Mouse (Mus musculus): Measurements from ENCODE around the gene Cacna2d1. TPM values are rescaled to one million over a fixed set of nuclear protein-coding genes. Genes with fewer than 3 reads are reported as not detected.

Cacna2d1 gene
- total RNA-seq, 2 experiments from 2014 or later: 196 to 198 TPM

- DNase-seq (ENCODE audit: extremely low spot score in 1 of 2, low spot score in 2 of 2): no peak
- Histone ChIP-seq H3K4me3 (no peak overlapping the region), H3K27ac (no peak overlapping the region)
- no peak for TF ChIP-seq CTCF (IDR thresholded peaks at IDR 0.05)
- intact Hi-C loops (cut with DNase I): loop anchor here (10.0 kb wide), 1 partner anchor 345 kb away; no protein-coding TSS in a partner anchor
Observed at GRCm38 (mm10) chr5:16189878-16190277, 255.4 kb downstream of the Cacna2d1 start.

GRCm38 (mm10) chr5:16191165-16191564, 256.7 kb downstream of the Cacna2d1 start:
- intact Hi-C loops (cut with DNase I): loop anchor here (10.0 kb wide), 1 partner anchor 346 kb away; no protein-coding TSS in a partner anchor
- TF ChIP-seq CTCF (IDR thresholded peaks at IDR 0.05): no peak
- Histone ChIP-seq H3K27ac (no peak overlapping the region), H3K4me3 (no peak overlapping the region)
- DNase-seq (ENCODE audit: extremely low spot score in 1 of 2, low spot score in 2 of 2): no peak

- intact Hi-C loops (cut with DNase I): loop anchor here (10.0 kb wide), 1 partner anchor 355 kb away; no protein-coding TSS in a partner anchor
- peak; percentile 28 for TF ChIP-seq CTCF (IDR thresholded peaks at IDR 0.05)
- H3K27ac ChIP-seq: no peak overlapping the region
- DNase-seq (ENCODE audit: extremely low spot score in 1 of 2, low spot score in 2 of 2): no peak
- no peak overlapping the region for H3K4me3 ChIP-seq
Observed at GRCm38 (mm10) chr5:16199816-16200215, 265.3 kb downstream of the Cacna2d1 start.

- intact Hi-C loops (cut with DNase I): no loop called here
- no peak overlapping the region for H3K27ac ChIP-seq
- no peak overlapping the region for H3K4me3 ChIP-seq
- DNase-seq (ENCODE audit: extremely low spot score in 1 of 2, low spot score in 2 of 2): no peak
- no peak for TF ChIP-seq CTCF (IDR thresholded peaks at IDR 0.05)
Observed at GRCm38 (mm10) chr5:16221960-16222359, 287.5 kb downstream of the Cacna2d1 start.

GRCm38 (mm10) chr5:16225359-16225758, 290.9 kb downstream of the Cacna2d1 start:
- no peak for DNase-seq (ENCODE audit: extremely low spot score in 1 of 2, low spot score in 2 of 2)
- H3K27ac ChIP-seq: no peak overlapping the region
- H3K4me3 ChIP-seq: no peak overlapping the region
- TF ChIP-seq CTCF (IDR thresholded peaks at IDR 0.05): no peak
- intact Hi-C loops (cut with DNase I): no loop called here

GRCm38 (mm10) chr5:16229384-16229783, 294.9 kb downstream of the Cacna2d1 start:
- no peak overlapping the region for H3K4me3 ChIP-seq
- intact Hi-C loops (cut with DNase I): no loop called here
- no peak overlapping the region for H3K27ac ChIP-seq
- no peak for TF ChIP-seq CTCF (IDR thresholded peaks at IDR 0.05)
- no peak for DNase-seq (ENCODE audit: extremely low spot score in 1 of 2, low spot score in 2 of 2)

- no peak for TF ChIP-seq CTCF (IDR thresholded peaks at IDR 0.05)
- H3K4me3 ChIP-seq: no peak overlapping the region
- intact Hi-C loops (cut with DNase I): no loop called here
- H3K27ac ChIP-seq: no peak overlapping the region
- DNase-seq (ENCODE audit: extremely low spot score in 1 of 2, low spot score in 2 of 2): peak in 1 of 2 experiments; percentile 26
Observed at GRCm38 (mm10) chr5:16231477-16231876, 297.0 kb downstream of the Cacna2d1 start.

- TF ChIP-seq CTCF (IDR thresholded peaks at IDR 0.05): no peak
- Histone ChIP-seq H3K27ac (no peak overlapping the region), H3K4me3 (no peak overlapping the region)
- intact Hi-C loops (cut with DNase I): no loop called here
- no peak for DNase-seq (ENCODE audit: extremely low spot score in 1 of 2, low spot score in 2 of 2)
Observed at GRCm38 (mm10) chr5:16234891-16235290, 300.4 kb downstream of the Cacna2d1 start.

GRCm38 (mm10) chr5:16235864-16236263, 301.4 kb downstream of the Cacna2d1 start:
- TF ChIP-seq CTCF (IDR thresholded peaks at IDR 0.05): no peak
- intact Hi-C loops (cut with DNase I): no loop called here
- DNase-seq (ENCODE audit: extremely low spot score in 1 of 2, low spot score in 2 of 2): no peak
- Histone ChIP-seq H3K27ac (no peak overlapping the region), H3K4me3 (no peak overlapping the region)

GRCm38 (mm10) chr5:16236608-16237007, 302.1 kb downstream of the Cacna2d1 start:
- Histone ChIP-seq H3K4me3 (no peak overlapping the region), H3K27ac (no peak overlapping the region)
- intact Hi-C loops (cut with DNase I): no loop called here
- TF ChIP-seq CTCF (IDR thresholded peaks at IDR 0.05): no peak
- DNase-seq (ENCODE audit: extremely low spot score in 1 of 2, low spot score in 2 of 2): no peak

- intact Hi-C loops (cut with DNase I): no loop called here
- H3K27ac ChIP-seq: no peak overlapping the region
- DNase-seq (ENCODE audit: extremely low spot score in 1 of 2, low spot score in 2 of 2): no peak
- no peak for TF ChIP-seq CTCF (IDR thresholded peaks at IDR 0.05)
- no peak overlapping the region for H3K4me3 ChIP-seq
Observed at GRCm38 (mm10) chr5:16237972-16238371, 303.5 kb downstream of the Cacna2d1 start.

- DNase-seq (ENCODE audit: extremely low spot score in 1 of 2, low spot score in 2 of 2): no peak
- no peak for TF ChIP-seq CTCF (IDR thresholded peaks at IDR 0.05)
- no peak overlapping the region for H3K4me3 ChIP-seq
- no peak overlapping the region for H3K27ac ChIP-seq
- intact Hi-C loops (cut with DNase I): no loop called here
Observed at GRCm38 (mm10) chr5:16240255-16240654, 305.8 kb downstream of the Cacna2d1 start.

GRCm38 (mm10) chr5:16243599-16243998, 309.1 kb downstream of the Cacna2d1 start:
- H3K4me3 ChIP-seq: no peak overlapping the region
- DNase-seq (ENCODE audit: extremely low spot score in 1 of 2, low spot score in 2 of 2): no peak
- intact Hi-C loops (cut with DNase I): no loop called here
- TF ChIP-seq CTCF (IDR thresholded peaks at IDR 0.05): no peak
- H3K27ac ChIP-seq: no peak overlapping the region

Data from left cerebral cortex, adult 2 months (tissue).